Mouse (Mus musculus): ENCODE data around the gene Tbxa2r.
A peak's percentile ranks its signal among the peaks of the same experiment; 100 is the strongest.

The Tbxa2r gene

DNA sequence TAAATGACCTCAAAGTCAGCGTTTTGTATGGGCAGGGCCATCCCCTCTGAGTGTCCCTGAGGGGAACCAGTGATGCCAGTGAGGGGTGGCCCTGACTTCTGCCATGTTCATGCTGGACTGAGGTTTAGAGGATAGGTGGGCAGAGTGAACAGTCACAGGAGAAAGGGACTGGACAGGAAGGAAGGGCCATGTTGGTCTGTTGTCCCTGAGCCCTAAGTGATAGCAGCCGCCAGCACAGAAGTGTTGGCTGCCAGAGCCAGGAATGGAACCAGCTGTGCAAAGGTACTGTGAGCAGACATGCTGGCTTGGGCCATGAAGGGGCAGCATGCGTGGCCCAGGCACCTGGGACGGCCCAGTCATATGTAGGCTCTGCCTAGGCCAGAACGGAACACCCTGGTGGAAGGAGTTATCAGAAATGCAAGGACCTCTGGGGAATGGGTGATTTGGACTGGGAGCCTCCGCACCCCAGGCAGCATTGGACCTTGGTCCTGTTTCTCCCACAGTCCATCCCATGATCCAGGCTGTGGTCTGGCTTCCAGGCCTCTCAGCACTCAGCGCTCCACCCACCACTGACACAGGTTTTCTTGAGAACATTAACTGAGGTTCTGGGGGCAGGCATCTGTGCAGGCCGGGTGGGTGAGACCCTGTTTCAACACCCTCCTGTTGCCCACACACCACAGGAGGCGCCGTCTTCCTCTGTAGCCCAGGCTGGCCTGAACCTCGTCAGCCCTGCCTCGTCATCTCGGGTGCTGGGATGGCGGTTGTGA, 28.8 kb upstream of the Tbxa2r start:
- no peak for DNase-seq (ENCODE audit: low spot score in 2 of 2)

DNA sequence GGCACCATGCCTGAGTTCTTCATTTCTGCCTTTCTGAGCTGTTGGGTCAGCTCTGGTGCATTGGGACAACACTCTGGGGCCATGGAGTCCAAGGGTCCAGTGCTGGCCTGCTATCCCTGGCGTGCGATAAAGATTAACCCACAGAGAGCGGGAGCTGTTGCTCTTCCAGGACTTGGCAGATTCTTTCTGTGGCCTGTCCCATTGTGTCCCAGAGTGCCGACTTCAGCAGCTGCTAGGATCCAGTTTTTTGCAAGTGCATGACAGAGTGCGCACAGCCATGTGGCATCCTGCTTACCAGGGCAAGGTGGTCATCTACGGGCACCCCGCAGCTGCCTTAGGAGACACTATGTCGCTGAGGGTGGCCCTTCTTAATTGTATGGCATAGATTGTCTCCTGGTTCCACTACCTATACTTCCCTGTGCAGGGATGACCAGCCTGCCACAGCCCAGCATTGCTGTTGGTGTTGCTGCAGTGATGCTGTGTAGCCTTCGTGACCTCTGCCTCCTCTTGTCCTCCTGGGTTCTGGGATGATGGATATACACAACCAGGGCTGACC, 28.1 kb upstream of the Tbxa2r start:
- DNase-seq (ENCODE audit: low spot score in 2 of 2) = no peak

DNA sequence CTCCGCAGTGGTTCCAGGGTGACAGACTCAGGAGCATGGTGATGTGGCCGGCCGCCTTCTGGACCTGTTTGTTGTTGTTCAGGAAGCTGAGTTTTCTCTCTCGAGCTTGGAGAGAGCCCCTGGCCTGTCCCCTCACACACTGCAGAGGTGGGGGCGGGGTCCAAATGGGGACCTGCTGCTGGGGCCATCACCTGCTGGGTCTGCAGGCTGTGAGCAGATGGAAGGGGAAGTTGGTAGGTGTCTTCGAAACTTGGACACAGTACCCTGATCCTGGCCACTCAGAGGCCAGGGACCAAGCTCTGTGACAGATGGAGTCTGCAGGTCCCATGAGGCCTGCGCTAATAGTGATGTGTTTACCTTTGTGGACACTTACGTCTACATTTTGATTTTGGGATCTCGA, 27.2 kb upstream of the Tbxa2r start:
- DNase-seq (ENCODE audit: low spot score in 2 of 2) = no peak

DNA sequence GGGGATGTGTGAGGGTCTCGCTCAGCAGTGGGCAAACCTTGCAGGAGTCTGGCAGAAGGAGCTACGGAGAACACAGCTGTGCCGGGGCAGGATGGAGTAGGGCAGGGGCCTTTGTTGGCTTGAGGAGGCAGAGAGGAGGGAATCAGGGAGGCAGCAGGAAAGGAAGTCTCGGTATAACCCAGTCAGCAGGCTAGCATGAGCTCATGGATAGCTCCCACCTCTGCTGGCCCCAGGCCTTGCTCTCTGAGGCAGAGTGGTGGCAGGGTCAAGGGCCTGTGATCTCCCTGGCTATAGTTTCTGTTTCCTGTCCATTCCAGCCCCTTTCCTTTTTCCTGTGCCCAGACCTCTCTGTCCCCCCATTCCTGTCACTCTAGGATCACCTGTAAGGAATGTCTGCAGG, 26.2 kb upstream of the Tbxa2r start:
- no peak for DNase-seq (ENCODE audit: low spot score in 2 of 2)

DNA sequence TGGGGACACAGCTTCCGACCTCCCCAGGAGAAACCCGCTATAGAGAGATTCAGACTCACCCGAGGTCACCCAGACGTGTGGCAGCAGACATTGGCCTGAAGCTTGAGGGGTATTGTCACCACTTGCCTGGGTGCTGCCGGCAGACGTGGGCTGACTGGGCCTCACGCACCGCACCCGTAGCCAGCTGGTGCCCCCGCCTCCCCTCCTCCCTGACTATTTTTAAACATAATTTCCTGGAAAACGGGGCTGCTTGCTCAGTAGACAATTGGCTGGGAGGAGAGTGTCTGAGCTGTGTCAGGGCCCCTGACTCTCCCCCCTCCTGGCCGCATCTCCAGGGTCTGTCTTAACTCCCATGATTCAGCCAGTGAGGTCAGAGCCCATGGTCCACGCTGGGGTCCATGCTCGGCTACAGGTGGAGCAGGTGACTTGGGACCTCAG, 25.7 kb upstream of the Tbxa2r start:
- no peak for DNase-seq (ENCODE audit: low spot score in 2 of 2)

DNA sequence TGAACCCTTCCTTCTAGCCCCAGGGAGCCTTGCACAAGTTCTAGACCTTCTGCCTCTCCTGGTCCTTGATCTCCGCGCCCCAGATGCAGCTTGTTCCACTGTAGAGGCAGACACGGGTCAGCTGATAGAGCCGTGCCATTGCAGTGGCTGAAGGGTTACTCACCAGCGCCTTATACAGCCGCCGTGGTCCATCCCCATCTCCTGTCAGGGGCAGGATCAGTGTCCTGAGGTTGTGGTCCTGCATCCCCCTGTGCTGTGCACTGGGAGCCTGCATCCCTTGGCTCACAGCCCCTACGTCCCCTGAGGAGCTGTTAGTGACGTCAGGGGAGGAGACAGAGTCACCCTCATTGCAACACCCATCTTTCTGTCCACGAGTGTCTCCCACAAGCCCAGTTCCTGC, 25.3 kb upstream of the Tbxa2r start:
- no peak for DNase-seq (ENCODE audit: low spot score in 2 of 2)

DNA sequence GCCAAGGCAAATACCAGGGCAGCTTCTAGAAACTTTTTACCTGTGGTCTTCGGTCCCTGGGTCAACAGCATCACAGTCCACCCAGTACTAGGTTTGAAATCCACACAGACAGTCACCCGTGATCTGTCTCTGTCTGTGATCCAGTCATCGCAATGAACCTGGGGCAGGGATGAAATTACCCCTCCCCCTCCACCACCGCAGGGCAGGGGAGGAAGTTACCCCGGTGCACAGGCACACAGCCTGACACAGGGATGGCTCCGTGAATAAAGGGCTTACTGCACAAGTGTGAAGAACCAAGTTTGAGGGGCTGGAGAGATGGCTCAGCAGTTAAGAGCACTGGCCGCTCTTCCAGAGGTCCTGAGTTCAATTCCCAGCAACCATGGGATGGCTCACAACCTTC, 24.8 kb upstream of the Tbxa2r start:
- DNase-seq (ENCODE audit: low spot score in 2 of 2) = no peak

DNA sequence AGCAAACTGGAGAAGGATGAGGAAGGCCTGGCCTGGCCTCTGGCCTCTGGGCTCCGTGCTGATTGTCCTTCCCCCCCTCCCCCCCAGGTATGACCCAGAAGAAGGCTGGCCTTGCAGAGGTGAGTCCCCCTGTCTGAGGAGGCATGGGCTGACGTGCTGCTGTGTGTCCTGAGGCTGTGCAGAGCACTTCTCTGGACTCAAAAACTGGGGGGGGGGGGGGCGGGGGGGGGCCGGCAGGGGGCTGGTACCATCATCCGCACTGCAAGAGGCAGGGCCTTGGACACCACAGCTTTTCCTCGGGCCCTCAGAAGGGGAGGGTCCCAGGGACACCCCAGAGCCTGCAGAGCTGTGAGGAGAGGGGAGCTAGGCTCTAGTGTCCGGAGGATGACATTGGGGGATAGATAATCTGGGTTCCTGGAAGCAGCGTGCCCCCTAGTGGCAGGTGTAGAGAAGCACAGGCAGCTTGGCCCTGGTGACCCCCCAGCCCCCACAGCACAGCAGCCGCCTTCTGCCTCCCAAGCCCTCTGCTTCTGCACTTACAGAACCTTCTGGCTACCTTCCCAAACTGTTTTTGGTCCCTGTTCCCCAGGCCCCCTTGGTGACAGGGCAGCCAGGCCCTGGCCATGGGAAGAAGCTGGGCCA, 23.8 kb upstream of the Tbxa2r start:
- DNase-seq (ENCODE audit: low spot score in 2 of 2) = peak in 1 of 2 experiments; percentile 69

DNA sequence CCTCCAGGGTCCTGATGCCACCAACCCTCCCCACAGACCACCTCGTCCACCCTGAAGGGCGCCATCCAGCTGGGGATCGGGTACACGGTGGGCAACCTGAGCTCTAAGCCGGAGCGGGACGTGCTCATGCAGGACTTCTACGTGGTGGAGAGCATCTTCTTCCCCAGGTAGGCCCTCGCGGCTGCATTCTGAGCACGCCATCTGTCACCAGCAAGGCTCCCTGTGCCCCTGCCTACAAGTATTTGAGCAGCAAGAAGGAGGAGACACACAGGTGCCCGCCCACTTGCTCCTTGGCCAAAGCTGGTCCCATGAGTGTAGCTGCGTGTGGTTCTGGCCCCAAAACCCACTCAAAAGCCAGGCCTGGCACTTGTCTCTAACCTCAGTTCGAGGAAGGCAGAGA, 22.9 kb upstream of the Tbxa2r start:
- DNase-seq (ENCODE audit: low spot score in 2 of 2) = no peak

DNA sequence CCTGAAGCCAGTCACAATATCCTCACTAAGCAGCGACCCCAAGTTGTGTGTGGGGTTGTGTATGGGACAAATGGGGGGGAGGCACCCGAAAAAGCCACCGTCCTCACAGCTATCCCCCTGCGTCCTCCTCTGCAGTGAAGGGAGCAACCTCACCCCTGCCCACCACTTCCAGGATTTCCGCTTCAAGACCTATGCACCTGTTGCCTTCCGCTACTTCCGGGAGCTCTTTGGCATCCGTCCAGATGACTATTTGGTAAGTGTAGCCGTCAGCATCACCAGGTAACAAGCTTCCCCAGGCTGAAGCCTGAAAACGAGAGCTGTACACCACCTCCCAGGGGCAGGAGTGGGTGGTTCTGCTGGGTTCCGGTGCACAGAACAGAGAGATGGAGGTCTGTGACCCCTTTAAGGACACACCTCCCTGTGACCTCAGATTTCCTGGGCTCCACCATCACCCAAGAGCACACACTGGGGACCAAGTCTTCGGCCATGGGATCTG, 22.3 kb upstream of the Tbxa2r start:
- no peak for DNase-seq (ENCODE audit: low spot score in 2 of 2)

DNA sequence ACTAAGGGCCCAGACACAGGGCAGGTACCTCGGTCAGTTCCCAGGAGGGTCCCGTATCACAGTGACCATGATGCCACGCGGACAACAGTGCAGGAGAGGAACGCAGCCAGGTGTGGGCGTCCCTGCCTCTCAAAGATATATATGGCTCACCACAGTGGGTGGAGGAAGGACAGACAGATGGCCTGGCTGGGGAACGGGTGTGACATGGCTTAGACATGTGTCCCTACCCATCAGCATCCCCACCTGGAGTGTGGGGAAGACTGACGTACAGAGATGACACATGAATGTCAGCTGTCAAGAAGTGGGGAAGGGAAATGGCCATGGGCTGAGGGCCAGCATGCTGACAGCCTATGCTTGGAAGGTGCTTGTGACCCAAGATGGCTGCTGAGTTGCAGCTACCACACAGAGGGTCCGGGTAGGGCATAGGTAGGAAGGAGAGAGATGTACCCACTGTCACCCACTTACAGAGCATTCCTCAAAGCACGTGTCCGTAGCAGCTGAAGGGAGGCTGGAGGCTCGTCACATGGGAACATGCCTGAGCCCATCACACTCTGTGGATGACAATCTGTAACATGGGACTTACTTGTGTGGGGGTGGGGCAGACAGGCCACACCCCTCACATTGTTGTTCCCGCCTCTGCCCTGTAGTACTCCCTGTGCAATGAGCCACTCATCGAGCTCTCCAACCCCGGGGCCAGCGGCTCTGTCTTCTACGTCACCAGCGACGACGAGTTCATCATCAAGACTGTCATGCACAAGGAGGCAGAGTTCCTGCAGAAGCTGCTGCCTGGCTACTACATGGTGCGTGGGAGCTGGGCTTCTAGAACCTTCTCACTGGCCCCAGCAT, 21.5 kb upstream of the Tbxa2r start:
- DNase-seq (ENCODE audit: low spot score in 2 of 2) = no peak

DNA sequence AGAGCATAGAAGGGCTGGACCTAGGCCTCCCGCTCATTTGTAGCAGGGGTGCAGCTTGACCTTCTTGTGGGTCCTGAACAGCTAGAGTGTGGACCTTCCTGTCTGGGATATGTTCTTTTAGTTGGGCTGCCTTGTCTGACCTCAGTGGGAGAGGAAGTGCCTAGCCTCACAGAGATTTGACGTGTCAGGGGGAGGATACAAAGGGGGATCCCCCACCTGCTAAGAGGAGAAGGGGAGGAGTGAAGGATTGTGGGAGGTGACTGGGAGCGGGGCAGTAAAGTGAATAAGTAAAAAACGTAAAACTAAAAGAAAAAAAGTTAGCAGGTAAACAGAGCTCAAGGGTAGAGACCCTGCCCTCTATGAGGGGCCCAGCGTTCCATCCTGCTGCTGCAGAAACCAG, 19.0 kb upstream of the Tbxa2r start:
- DNase-seq (ENCODE audit: low spot score in 2 of 2) = no peak

DNA sequence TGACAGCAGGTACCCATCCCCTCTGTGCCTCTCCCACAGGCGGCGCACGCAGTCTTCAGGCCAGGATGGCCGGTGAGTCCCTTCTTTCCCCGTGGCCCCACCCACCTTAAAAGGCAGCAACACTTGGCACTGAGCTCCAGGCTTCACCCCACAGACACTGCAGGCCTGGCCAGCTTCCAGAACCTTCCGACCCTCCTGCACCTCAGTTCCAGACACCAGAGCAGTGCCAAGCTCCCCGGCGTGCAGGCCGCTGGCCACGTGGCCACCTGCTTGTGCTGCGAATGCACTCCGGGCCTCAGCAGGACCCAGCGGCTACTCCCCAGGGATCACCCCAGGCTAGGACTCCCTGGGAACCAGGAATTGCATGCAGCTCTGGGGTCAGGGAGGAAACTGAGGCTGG, 14.9 kb upstream of the Tbxa2r start:
- no peak for DNase-seq (ENCODE audit: low spot score in 2 of 2)

DNA sequence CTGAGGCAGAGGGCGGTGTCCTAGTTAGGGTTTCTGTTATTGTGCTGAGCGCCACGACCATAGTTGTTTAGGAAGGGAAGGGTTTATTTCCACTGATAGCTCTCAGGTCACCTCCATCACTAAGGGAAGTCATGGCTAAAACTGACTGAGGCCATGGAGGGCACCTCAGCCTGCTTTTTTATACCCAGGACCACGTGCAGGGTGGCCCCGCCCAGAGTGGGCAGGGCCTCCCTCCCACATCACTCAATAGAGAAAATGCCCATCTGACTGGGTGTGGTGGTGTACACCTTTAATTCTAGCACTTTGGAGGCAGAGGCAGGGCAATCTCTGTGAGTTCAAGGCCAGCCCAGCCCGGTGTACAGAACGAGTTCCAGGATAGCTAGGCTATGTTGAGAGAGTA, 14.3 kb upstream of the Tbxa2r start:
- no peak for DNase-seq (ENCODE audit: low spot score in 2 of 2)

DNA sequence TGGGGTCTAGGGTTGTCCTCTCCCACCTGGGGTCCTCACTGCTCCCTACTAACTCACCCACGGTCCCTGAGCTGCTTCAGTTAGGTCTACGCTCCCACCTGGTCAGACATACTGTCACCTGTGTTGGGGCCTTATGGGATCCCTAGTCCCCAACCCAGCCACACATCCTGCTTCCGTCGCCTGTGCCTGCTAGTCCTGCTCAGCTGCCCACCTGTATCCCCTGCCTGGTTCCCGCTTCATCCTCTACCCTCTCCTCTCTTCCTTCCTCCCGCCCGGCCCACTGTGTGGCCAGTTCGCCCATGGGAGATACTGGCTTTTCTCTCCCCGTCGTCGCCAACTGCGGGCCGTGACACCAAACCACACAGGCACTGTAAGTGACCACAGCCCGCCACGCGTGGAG, 12.9 kb upstream of the Tbxa2r start:
- no peak for DNase-seq (ENCODE audit: low spot score in 2 of 2)

DNA sequence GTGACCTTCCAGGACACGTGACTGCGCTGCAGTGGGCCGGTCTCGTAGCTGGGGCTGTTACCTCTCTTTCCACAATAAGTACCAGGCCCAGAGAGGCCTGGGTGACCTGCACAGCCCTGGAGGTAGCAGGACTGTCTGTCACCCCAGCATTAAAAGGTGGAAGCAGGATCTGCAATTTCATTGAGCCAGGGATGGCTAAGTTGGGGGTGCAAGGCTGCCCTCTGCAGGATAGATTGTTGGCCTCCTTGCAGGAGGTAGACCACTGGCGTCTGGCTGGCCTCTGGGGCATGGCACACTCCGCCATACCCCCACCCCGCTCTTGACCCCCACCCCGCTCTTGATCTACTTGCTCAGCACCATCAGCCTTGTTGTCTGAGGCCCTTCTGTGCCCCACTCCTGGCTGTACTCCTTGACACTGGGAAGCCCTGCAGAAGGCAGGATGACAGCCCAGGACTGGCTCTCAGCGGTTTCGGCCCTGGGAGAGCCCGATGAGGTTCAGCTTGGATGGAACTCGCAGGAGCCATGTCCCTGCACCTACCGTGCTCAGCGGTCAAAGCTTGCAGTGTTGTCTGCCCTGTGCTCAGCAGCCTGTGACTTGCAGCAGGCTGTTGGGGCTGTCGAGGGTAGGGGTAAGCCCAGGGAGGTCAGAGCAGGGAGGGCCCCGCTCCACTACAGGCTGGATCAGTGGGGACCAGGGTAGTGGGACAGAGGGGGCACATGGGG, 12.0 kb upstream of the Tbxa2r start:
- no peak for DNase-seq (ENCODE audit: low spot score in 2 of 2)

DNA sequence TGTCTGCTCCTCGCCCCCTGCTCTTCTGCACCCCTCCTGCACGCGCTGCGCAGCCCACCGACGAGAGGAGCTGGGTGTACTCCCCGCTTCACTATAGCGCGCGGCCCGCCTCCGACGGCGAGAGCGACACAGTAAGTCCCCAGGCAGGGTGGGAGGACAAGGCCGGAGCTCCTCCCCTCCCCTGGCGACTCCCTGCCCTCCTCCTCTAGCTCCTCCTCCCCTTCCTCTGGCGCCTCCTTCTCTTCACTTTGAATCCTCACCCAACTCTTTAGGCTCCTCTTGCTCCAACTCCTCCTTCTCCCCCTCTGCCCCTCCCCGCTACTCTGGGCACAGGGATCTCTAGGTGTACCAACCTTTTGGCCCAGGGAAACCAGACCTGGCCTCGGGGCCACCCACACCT, 11.3 kb upstream of the Tbxa2r start:
- no peak for DNase-seq (ENCODE audit: low spot score in 2 of 2)

DNA sequence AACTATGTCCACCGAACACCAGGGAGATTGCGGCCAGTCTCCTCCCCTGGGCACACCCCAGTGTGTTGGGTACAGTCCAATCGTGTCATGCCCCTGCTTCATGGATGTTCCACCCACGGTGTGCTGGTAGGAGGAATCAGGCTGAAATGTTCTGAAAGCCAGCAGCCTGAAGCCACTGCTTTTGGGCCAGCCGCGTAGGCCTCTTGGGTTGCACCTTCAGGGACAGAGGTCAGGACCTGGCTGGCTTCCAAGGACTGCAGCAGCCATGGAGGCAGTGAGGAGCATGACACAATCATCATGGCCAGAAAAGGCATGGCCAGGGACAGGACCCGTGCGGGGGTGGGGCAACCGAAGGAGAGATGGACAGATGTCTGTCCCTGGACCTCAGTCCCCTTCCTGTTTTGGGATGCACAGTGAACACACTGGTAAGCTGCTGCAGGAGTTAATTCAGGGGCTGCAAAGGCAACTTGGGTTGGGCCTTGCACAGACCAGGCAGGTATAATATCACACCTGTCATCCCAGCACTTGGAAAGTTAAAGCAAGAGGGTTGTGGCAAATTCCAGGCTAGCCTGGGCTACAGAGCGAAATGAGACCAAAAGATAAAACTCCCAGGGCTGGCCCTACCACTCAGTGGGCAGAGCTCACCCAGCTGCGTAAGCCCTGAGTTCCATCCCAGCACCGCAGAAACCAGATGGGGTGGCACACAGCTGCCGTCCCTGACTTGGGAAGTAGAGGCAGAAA, 9.8 kb upstream of the Tbxa2r start:
- no peak for DNase-seq (ENCODE audit: low spot score in 2 of 2)

DNA sequence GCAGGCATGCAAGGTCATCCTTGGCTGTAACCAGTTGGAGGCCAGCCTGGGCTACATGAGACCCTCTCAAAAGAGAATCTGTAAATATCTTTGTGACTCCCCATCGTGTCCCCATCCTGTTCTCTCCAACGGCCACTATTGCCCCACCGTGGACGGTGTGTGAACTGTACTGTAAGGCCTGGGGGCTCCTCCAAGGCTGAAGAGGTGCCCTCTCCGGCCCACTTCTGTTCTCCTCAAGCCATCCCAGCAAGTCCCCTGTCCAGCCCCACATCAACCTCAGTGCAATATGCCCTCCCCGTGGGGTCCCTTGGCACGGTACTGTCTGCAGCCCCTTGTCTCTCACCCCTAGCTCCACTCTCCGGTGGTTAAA, 9.2 kb upstream of the Tbxa2r start:
- no peak for DNase-seq (ENCODE audit: low spot score in 2 of 2)

DNA sequence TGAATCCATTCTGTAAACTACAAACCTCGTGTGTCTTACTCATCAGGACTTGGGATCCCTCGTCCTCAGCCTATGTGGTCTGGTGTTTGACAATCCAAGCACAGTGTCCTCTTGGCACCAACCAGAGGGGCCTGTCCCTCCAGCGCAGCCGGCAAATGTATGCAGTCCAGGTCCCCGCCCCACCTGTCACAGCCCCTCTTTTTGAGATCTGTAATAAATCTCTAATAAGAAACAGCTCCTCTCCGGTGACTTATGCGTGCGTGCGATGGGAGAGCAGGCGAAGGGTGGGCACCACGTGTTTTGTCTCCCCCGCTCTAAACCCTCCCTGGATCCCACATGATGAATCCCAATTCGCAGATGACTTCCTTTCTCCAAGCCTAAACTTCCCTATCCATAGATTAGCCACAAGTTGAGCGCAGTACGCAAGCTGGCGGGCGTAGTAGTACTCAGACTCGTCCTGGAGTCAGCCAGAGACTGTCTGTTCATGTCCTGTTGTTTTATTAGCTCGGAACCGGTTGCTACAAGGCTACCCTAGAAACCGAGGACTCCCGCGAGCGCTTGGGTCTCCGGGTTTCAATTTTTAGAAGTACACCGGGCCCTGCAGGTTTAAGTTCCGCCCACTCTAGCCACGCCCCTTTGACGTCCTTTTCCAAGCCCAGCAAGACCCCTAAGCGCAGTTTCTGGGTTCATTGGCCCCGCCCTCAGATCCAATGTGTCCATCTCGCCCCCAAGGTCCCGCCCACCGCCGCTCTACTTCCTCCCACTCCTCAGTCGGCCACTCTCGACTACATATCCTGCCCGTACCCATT, 8.6 kb upstream of the Tbxa2r start:
- DNase-seq (ENCODE audit: low spot score in 2 of 2) = peak; percentile 82 to 86

Measured in spleen, postnatal 14 days (tissue).